Mouse (Mus musculus) embryonic facial prominence, embryonic 12.5 days (tissue): ENCODE measurements around the gene Prph. TPM values are rescaled to one million over a fixed set of nuclear protein-coding genes. Genes with fewer than 3 reads are reported as not detected.
"Not testable (repeated sequence)": the region's sequence is repeated elsewhere in the genome, so short reads cannot be mapped to it uniquely, and the experiment has no call there.

Source experiments
- ATAC-seq: fragments of 200-750 bp; cut with Nextera tagmentation; 2 replicates; pipeline ENCODE4 v1.8.0; 2017; ENCODE audit not compliant: insufficient number of reproducible peaks, insufficient read depth, low FRiP score, low TSS enrichment
- H3K27ac ChIP-seq: fragments of 300-500 bp; sonication (generic); 2 replicates; pipeline ENCODE4 v1.5.1; 2016; ENCODE audit warnings: mild to moderate bottlenecking
- H3K27me3 ChIP-seq: fragments of 300-500 bp; sonication (generic); 2 replicates; pipeline ENCODE4 v1.6.1; 2016; ENCODE audit warnings: mild to moderate bottlenecking, moderate library complexity
- H3K36me3 ChIP-seq: fragments of 300-500 bp; sonication (generic); 2 replicates; pipeline ENCODE4 v1.6.1; 2016; ENCODE audit warnings: mild to moderate bottlenecking
- H3K4me1 ChIP-seq: fragments of 300-500 bp; sonication (generic); 2 replicates; pipeline ENCODE4 v1.6.1; 2016
- H3K4me2 ChIP-seq: fragments of 300-500 bp; sonication (generic); replicated peaks from 2 replicates; pipeline ENCODE4 v1.6.1; 2016; ENCODE audit warnings: mild to moderate bottlenecking, moderate library complexity
- H3K4me3 ChIP-seq: fragments of 300-500 bp; sonication (generic); 2 replicates; pipeline ENCODE4 v1.5.1; 2016; ENCODE audit warnings: mild to moderate bottlenecking
- H3K9ac ChIP-seq: fragments of 300-500 bp; sonication (generic); 2 replicates; pipeline ENCODE4 v1.6.1; 2016; ENCODE audit warnings: mild to moderate bottlenecking, moderate library complexity
- H3K9me3 ChIP-seq: fragments of 300-500 bp; sonication (generic); 2 replicates; pipeline ENCODE4 v1.6.1; 2016; ENCODE audit warnings: mild to moderate bottlenecking, moderate library complexity
- WGBS: fragments of 180-500 bp; shearing (Covaris S2); methylation state at CpG from one replicate; pipeline ENCODE4 v1.1.7; 2016; 5-methylcytosine and 5-hydroxymethylcytosine counted together
- polyA plus RNA-seq: library from polyadenylated mRNA; unstranded; fragments of >200 nt; fragmentation: Nextera tagmentation; extraction: Ambion mirVana; gene quantifications from 2 replicates; pipeline ENCODE4 v1.2.1, GENCODE M21; 2016

Gene Prph
- polyA plus RNA-seq, 1 experiment from 2014 or later, result 35.6 TPM

DNA sequence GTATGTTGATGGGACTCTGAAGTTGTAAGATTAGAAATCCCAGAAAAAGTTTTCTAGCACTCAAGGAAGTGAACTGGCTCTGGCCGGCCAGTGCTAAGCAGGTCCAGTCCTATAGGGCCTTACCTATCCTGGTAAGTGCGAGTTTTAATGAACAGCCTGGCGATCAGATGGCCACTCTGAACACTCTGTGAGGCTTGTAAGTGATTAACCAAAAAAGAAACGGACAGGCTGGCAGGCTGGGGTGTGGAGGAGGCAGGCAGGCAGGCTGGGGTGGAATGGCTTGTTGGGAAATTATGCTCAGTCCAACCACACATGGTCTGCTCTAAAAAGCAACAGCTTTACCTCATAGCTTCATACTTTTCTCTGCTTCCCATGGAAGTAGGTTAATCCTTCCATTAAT lies 19.5 kb upstream of the Prph start:
- Histone ChIP-seq H3K9ac (no peak overlapping the region), H3K9me3 (no peaks in the 10 kb centered on the region), H3K4me2 (no peak overlapping the region), H3K27me3 (no peaks in the 10 kb centered on the region), H3K4me3 (no peak overlapping the region), H3K27ac (no peak overlapping the region), H3K4me1 (peaks cover 17% of the 10 kb centered on the region), H3K36me3 (peaks cover 30% of the 10 kb centered on the region)
- 85% methylated on average over 4 of the region's 4 CpGs for WGBS
- ATAC-seq, result no peak

DNA sequence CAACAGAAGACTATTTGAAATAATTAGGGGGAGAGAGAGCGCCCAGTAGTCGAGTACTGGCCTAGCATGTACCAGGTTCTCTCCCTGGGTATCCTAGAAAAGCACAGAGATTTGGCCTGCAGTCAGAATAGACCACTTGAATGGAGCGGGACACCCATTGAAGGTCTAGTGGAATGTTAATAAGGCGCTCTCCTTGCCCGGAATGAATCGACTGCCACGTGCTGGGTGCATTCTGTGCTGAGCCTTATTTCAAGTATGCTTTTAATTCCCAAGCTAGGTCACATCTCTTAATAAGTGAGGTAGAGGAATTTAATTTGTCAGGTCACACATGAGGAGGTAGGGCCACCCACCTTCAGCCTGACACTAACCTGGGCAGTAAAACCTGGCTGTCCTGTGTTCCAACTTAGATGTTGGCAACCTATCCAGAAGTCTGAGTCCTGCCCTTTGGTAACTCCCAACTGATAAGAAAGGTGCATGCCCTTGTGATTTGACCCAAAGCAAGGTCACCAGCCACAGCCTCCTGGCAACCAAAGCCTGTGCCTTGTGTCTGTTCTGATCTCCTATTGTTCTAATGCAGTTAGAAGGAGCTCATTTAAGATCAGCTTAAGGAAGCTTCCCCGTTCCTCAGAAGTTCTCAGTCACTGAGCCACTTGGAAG lies 18.6 kb upstream of the Prph start:
- H3K27ac ChIP-seq, result no peak overlapping the region
- no peak for ATAC-seq
- H3K36me3 ChIP-seq, result peaks cover 30% of the 10 kb centered on the region
- H3K9me3 ChIP-seq, result no peaks in the 10 kb centered on the region
- no peak overlapping the region for H3K4me2 ChIP-seq
- no peaks in the 10 kb centered on the region for H3K27me3 ChIP-seq
- 92% methylated on average over 8 of the region's 8 CpGs for WGBS
- H3K9ac ChIP-seq, result no peak overlapping the region
- peaks cover 20% of the 10 kb centered on the region for H3K4me1 ChIP-seq
- H3K4me3 ChIP-seq, result no peak overlapping the region

DNA sequence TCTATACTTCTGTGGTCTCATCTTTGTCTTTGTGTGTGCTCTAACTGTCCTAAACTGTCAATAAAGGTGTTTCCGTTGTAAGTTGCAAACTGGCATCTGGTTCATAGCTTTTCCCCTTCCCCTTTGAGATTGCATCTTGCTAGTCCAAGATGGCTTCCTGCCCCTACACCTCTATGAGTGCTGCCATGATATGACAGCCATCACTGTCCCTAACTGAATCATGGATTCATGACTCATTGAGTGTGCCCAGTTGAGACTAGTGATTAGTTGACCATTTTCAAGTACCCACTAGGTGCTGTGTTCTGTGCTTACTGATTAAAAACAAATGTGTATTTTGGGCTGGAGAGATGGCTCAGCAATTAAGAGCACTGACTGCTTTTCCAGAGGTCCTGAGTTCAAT lies 16.9 kb upstream of the Prph start:
- H3K36me3 ChIP-seq, result peaks cover 30% of the 10 kb centered on the region
- H3K4me2 ChIP-seq, result no peak overlapping the region
- no peaks in the 10 kb centered on the region for H3K27me3 ChIP-seq
- H3K9ac ChIP-seq, result no peak overlapping the region
- WGBS, result 92% methylated on average over 1 of the region's 1 CpGs
- H3K27ac ChIP-seq, result no peak overlapping the region
- no peak overlapping the region for H3K4me3 ChIP-seq
- no peaks in the 10 kb centered on the region for H3K9me3 ChIP-seq
- H3K4me1 ChIP-seq, result peaks cover 11% of the 10 kb centered on the region; the same call in 1 of the 2 replicates
- ATAC-seq, result no peak

DNA sequence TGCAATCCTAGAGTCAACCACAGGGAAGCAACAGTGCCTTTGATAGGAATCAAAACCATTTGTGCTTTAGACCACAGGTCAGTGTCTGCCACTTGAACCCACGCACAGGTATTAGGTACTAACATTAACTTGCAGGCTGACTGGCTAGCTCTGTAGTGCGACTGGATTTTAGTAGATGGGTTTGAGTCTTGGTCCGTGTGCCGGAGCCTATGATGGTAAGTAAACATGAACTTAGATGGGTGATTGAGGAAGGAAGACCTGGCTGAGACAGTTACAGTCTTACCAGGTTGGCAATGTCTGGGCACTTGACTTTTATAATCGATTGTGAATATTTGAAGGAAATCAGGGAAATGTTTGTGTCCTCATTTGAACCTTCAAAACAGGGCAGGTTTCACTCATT lies 16.2 kb upstream of the Prph start:
- H3K9ac ChIP-seq, result no peak overlapping the region
- H3K4me1 ChIP-seq, result 0 out of 2 replicates have a peak, but pooled peaks cover 7% of the 10 kb centered on the region
- WGBS, result 92% methylated on average over 5 of the region's 5 CpGs
- no peaks in the 10 kb centered on the region for H3K27me3 ChIP-seq
- ATAC-seq, result no peak
- no peak overlapping the region for H3K27ac ChIP-seq
- H3K4me2 ChIP-seq, result no peak overlapping the region
- H3K36me3 ChIP-seq, result peaks cover 30% of the 10 kb centered on the region
- H3K9me3 ChIP-seq, result no peaks in the 10 kb centered on the region
- no peak overlapping the region for H3K4me3 ChIP-seq

DNA sequence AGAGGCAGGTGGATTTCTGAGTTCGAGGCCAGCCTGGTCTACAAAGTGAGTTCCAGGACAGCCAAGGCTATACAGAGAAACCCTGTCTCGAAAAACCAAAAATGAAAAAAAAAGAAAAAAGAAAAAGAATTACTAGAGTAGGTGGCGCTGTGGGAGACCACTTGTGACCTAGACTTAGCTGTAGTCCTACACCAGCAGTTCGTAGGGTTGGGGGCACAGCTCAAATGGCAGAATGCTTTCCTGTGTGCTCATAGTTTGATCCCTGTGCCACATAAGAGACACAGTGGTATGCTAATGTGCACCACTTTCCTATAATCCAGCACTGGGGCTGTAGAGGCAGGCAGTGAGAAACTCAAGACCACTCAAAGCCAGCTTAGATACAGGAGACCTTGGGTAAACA lies 15.7 kb upstream of the Prph start:
- H3K9ac ChIP-seq, result no peak overlapping the region
- peaks cover 30% of the 10 kb centered on the region for H3K36me3 ChIP-seq
- 74% methylated on average over 4 of the region's 4 CpGs for WGBS
- 0 out of 2 replicates have a peak overlapping the region, but pooled peaks have one; percentile 17 for H3K27ac ChIP-seq
- H3K4me1 ChIP-seq, result 0 out of 2 replicates have a peak, but pooled peaks cover 7% of the 10 kb centered on the region
- no peak overlapping the region for H3K4me3 ChIP-seq
- H3K27me3 ChIP-seq, result no peaks in the 10 kb centered on the region
- H3K9me3 ChIP-seq, result no peaks in the 10 kb centered on the region
- ATAC-seq, result no peak
- H3K4me2 ChIP-seq, result no peak overlapping the region

DNA sequence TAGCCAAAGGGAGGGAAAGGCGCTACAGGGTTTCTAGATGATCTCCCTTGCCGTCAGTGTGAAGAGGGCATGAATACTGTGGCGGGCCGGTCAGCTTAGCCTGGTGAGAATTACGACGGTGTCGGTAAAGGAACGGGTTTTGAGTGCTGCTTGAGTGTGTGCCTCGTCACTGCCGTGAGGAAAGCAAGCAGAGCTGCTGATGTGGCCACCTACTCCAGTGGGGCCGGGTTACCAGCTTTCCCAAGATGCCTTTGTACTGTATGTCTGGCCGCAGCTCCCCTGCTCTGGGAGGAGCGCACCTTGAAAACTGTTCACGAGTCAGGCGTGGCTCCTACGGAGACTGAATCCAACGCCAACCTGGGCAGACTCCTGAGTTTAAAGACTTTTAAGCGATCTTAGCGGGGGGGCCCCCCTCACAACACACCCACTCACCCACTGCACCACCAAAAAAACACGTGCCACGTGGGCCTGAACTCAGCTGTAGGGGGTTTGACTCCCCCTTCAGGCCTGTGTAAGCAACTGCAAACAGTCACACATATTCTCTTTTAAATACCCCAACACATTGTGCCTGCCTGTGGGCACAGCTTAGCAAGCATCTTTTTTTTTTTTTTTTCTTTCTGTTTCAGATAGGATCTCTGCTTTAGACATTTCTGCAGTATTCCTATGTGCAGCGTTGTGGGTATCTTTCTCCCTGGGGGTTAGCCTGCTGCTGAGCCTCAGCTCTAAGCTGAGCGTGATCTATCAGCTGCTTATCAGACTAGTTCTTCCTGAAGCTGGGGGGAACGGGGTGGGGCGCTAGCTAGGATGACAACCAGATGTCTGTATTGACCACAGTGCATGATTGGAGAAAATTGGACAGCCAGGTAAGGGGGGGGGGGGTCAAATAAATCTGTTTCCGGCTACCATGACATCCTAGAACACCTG lies 14.7 kb upstream of the Prph start:
- Histone ChIP-seq H3K27ac (0 out of 2 replicates have a peak overlapping the region, but pooled peaks have one; percentile 17), H3K36me3 (peaks cover 22% of the 10 kb centered on the region), H3K4me2 (no peak overlapping the region), H3K27me3 (no peaks in the 10 kb centered on the region), H3K4me1 (0 out of 2 replicates have a peak, but pooled peaks cover 7% of the 10 kb centered on the region), H3K4me3 (no peak overlapping the region), H3K9ac (no peak overlapping the region), H3K9me3 (no peaks in the 10 kb centered on the region)
- ATAC-seq, result no peak
- 70% methylated on average over 26 of the region's 26 CpGs for WGBS

DNA sequence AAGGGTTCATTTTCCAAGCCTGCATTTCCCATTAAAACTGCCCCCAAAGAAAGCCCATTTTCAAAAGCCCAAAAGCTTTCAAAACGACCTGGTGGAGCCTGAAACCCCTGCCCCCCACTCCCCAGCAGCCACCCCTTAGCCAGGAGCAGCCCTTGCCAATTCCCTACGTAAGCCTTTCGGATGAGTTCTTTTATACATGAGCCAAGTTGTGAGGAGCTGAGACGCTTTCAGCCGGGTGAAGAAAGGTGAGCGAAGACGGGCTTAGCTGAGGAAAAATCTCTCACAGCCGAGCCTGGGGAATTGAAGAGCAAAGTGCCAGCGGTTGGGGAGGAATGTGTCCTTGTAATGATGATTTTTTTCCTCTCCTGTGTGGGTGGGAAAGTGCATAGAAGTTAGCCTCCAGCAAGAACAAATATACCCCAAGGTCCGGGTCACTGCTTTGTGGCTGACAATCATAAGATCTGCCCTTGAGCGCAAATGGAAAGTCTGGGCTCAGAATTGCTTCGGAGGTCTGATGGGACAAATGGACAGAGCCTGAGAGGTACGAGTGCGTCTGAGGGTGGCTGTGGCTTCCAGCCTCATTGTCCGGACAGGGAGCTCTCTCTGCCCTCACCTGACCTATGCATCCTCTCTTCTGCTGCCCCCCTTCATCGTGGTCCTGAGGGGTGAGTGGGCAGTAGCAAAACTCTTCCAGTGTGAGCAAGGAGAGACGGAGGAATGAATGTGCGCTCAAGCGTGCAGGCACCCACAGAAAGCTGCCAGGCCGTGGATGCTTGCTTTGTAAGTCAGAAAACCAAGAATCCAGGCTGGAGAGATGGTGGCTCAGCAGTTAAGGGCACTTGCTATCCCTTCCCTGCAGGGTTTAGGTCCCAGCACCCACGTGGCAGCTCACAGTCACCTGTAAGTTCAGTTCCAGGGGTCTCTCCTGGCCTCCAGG lies 13.8 kb upstream of the Prph start:
- Histone ChIP-seq H3K9ac (no peak overlapping the region), H3K4me1 (0 out of 2 replicates have a peak, but pooled peaks cover 7% of the 10 kb centered on the region), H3K36me3 (peaks cover 12% of the 10 kb centered on the region), H3K4me2 (no peak overlapping the region), H3K4me3 (no peak overlapping the region), H3K27ac (no peak overlapping the region), H3K9me3 (no peaks in the 10 kb centered on the region), H3K27me3 (no peaks in the 10 kb centered on the region)
- WGBS, result 54% methylated on average over 21 of the region's 21 CpGs
- ATAC-seq, result no peak

DNA sequence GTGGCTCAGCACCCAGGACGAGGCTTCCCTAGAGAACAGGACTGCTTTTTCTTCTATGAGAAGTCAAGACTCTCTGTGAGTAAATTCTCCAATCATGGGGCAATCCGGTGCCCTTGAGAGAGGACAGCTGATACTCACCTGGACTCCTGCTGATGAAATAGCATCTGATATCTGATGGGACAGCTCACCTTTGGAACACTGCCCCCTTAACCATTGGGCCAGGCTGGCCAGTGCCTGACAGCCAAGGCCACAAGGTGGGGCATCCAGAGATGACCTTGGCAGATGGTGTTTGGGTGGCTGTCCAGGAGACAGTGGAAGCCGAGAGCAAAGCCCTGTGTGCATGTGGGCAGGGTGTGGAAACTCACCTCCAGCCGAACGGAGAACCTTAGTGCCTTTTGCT lies 12.6 kb upstream of the Prph start:
- Histone ChIP-seq H3K9me3 (no peaks in the 10 kb centered on the region), H3K4me1 (0 out of 2 replicates have a peak, but pooled peaks cover 7% of the 10 kb centered on the region), H3K36me3 (0 out of 2 replicates have a peak, but pooled peaks cover 5% of the 10 kb centered on the region), H3K9ac (no peak overlapping the region), H3K27ac (no peak overlapping the region), H3K4me2 (no peak overlapping the region), H3K27me3 (no peaks in the 10 kb centered on the region), H3K4me3 (no peak overlapping the region)
- no peak for ATAC-seq
- 81% methylated on average over 5 of the region's 5 CpGs for WGBS

DNA sequence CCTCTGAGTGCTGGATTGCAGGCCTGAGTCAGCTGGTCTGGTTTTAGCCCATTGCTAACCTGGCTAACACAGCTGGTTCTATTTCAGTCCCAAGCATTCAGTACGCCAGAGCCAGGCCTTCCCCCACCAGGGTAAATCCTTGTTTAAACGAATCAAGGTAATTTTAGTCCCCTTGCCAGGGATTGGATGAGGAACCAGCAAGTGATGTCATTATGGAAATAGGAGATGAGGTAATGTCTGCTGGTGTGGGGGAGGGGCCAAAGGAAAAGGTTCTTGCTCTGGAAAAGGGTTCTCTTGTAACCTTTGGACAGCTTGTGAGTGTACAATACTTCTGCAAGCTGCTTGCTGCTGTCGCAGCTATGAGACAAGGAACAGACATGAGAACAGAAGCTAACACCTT lies 10.1 kb upstream of the Prph start:
- Histone ChIP-seq H3K9ac (no peak overlapping the region), H3K4me1 (0 out of 2 replicates have a peak, but pooled peaks cover 7% of the 10 kb centered on the region), H3K4me3 (no peak overlapping the region), H3K4me2 (no peak overlapping the region), H3K27me3 (no peaks in the 10 kb centered on the region), H3K27ac (no peak overlapping the region), H3K9me3 (no peaks in the 10 kb centered on the region), H3K36me3 (no peaks in the 10 kb centered on the region)
- 32% methylated on average over 3 of the region's 3 CpGs for WGBS
- no peak for ATAC-seq

DNA sequence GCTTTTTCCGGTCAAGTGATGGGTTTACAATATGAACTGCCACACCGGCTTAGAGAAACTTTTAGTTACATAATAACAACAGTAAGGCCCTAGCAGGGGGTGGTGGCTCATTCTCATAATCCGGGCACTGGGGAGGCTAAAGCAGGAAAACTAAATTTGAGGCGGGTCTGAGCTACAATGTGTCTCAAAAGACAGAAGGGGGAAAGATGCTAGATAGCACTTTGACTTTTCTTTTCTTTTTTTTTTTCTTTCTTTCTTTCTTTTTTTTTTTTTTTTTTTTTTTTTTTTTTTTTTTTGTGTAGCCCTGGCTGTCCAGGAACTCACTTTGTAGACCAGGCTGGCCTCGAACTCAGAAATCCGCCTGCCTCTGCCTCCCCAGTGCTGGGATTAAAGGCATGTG lies 9.2 kb upstream of the Prph start:
- 86% methylated on average over 6 of the region's 6 CpGs for WGBS
- not testable (repeated sequence) for H3K4me1 ChIP-seq, ATAC-seq, H3K4me3 ChIP-seq, H3K27me3 ChIP-seq, H3K27ac ChIP-seq, H3K9me3 ChIP-seq, H3K9ac ChIP-seq, H3K36me3 ChIP-seq, H3K4me2 ChIP-seq
